Mouse (Mus musculus) forebrain, embryonic 16.5 days (tissue): ENCODE measurements around the gene Pprc1. TPM values are rescaled to one million over a fixed set of nuclear protein-coding genes. Genes with fewer than 3 reads are reported as not detected.
A peak's percentile ranks its signal among the peaks of the same experiment; 100 is the strongest.

ENCODE experiments used
- ATAC-seq: fragments of 200-750 bp; cut with Nextera tagmentation; 2 replicates; pipeline ENCODE4 v1.8.0; 2017; ENCODE audit warnings: mild to moderate bottlenecking, moderate library complexity
- H3K27ac ChIP-seq: fragments of 300-500 bp; sonication (generic); 2 replicates; pipeline ENCODE4 v1.5.1; 2014; ENCODE audit warnings: low read length, control low read depth
- H3K27me3 ChIP-seq: fragments of 300-500 bp; sonication (generic); replicated peaks from 2 replicates; pipeline ENCODE4 v1.6.1; 2014; ENCODE audit warnings: low read length; ENCODE audit not compliant: control insufficient read depth, insufficient read depth
- H3K36me3 ChIP-seq: fragments of 300-500 bp; sonication (generic); 2 replicates; pipeline ENCODE4 v1.6.1; 2014; ENCODE audit not compliant: control insufficient read depth, insufficient read depth
- H3K4me1 ChIP-seq: fragments of 300-500 bp; sonication (generic); replicated peaks from 2 replicates; pipeline ENCODE4 v1.6.1; 2014; ENCODE audit warnings: low read length; ENCODE audit not compliant: control insufficient read depth, insufficient read depth
- H3K4me2 ChIP-seq: fragments of 300-500 bp; sonication (generic); 2 replicates; pipeline ENCODE4 v1.6.1; 2014; ENCODE audit warnings: mild to moderate bottlenecking, low read length, control low read depth
- H3K4me3 ChIP-seq: fragments of 300-500 bp; sonication (generic); replicated peaks from 2 replicates; pipeline ENCODE4 v1.5.1; 2014; ENCODE audit warnings: mild to moderate bottlenecking, low read length, control low read depth
- H3K9ac ChIP-seq: fragments of 300-500 bp; sonication (generic); replicated peaks from 2 replicates; pipeline ENCODE4 v1.6.1; 2014; ENCODE audit warnings: low read depth, low read length, control low read depth
- H3K9me3 ChIP-seq: fragments of 300-500 bp; sonication (generic); 2 replicates; pipeline ENCODE4 v1.6.1; 2016; ENCODE audit warnings: low read length; ENCODE audit not compliant: control insufficient read depth
- WGBS: fragments of 180-500 bp; shearing (Covaris S2); extraction: QIAGEN DNeasy Blood & Tissue Kit; methylation state at CpG from one replicate; pipeline ENCODE4 v1.1.7; 2014; 5-methylcytosine and 5-hydroxymethylcytosine counted together
- polyA plus RNA-seq: library from polyadenylated mRNA; unstranded; fragments of >200 nt; fragmentation: Nextera tagmentation; extraction: Ambion mirVana; gene quantifications from 2 replicates; pipeline ENCODE4 v1.2.1, GENCODE M21; 2015

Pprc1 gene
- polyA plus RNA-seq, 1 experiment from 2014 or later, result 25.9 TPM

DNA sequence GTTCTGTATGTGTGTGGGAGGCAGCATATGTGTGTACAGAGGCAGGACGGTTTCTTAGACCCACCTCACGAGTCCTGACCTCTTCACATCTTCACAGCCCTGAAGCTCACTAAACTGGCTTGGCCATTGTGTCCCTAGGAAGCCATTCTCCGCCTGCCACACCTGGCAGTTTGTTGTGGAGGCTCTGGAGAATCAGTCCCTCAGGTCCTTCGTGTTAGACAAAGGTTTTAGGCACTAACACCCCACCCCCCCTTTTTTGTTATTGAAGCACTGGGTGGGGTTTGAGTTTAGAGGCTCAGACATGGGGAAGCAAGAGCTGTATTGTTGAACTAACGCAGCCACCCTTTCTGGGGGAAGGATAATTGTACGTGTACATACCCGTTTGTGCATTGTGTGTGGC is 28.6 kb downstream of the Pprc1 start:
- Histone ChIP-seq H3K27me3 (no peaks in the 10 kb centered on the region), H3K36me3 (peaks cover 20% of the 10 kb centered on the region), H3K4me1 (peaks cover 17% of the 10 kb centered on the region), H3K4me3 (no peak overlapping the region), H3K4me2 (no peak overlapping the region), H3K9ac (no peak overlapping the region), H3K9me3 (no peaks in the 10 kb centered on the region), H3K27ac (no peak overlapping the region)
- ATAC-seq, result no peak
- WGBS, result 79% methylated on average over 7 of the region's 7 CpGs

GRCm38 (mm10) chr19:46074266-46074665 is 29.6 kb downstream of the Pprc1 start:
- Histone ChIP-seq H3K36me3 (peaks cover 22% of the 10 kb centered on the region), H3K4me3 (no peak overlapping the region)
- ATAC-seq, result no peak

DNA sequence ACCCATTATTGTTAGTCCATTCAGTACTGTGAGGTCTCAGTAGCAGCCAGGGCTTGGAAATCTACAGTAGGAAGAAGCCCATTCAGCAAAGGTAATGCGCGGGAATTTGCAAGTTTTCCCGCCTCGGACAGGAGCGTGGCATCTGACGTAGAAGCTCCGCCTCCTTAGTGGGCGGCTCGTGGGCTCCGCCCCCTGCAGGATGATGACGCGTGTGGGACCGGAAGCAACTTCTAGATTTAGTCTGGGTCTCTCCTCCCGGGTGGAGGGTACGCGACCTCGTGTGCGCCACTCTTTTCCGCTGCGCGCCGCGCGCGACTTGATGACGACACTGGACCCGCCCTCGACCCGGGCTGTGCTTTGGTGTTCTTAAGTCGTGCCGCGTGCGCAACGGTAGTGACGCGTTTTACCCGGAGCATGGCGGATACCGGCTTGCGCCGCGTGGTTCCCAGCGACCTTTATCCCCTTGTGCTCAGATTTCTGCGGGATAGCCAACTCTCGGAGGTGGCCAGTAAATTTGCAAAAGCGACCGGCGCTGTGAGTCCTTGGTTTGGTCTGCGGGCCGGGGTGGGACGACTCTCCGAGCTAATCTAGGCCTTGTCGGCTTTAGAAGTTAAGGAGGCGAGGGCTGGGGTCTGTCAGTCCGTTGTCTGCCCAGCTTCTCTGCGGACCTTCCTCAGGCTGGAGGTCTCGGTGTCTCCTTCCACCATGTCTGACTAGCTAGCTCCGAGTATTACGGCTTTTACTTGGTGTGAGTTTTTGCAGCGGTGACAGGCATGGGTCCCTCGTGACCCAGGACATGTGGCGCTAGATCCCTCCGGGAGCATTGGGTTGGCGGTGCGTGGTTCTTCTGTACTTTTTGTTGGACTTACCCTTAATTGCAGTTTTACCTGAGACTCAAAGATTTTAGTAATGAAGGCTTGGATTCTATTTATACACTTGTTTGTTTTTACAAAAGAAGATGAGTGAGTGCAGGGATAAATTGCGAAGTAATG is 31.2 kb downstream of the Pprc1 start, which contains the start of gene Nolc1:
Gene Nolc1, plus strand, starts transcription at position 248 of the 992 bp plus-strand sequence.
- WGBS, result under 1% methylated on average over 66 of the region's 66 CpGs
- peak; percentile 97 for ATAC-seq

More at GRCm38 (mm10) chr19:46074266-46074665, 29.6 kb downstream of the Pprc1 start:
- no peak overlapping the region for H3K4me2 ChIP-seq
- no peaks in the 10 kb centered on the region for H3K9me3 ChIP-seq
- H3K4me1 ChIP-seq, result peaks cover 17% of the 10 kb centered on the region
- 95% methylated on average over 5 of the region's 5 CpGs for WGBS
- no peak overlapping the region for H3K27ac ChIP-seq
- H3K9ac ChIP-seq, result no peak overlapping the region
- no peaks in the 10 kb centered on the region for H3K27me3 ChIP-seq

DNA sequence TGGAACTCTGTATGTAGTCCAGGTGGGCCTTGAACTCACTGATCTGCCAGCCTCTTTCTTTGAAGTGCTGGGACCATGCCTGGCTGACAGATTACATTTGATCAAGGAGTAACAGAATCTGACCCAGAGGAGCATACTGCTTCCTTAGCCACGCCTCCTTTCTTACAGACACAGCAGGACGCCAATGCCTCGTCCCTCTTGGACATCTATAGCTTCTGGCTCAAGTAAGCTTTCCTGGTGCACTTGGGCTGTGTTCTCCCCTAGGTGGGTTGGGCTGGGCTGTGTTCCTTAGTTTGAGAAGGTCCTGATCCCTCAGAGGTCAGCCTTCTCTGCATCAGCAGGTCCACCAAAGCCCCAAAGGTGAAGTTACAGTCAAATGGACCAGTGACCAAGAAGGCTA is 33.8 kb downstream of the Pprc1 start:
- Histone ChIP-seq H3K9ac (no peak overlapping the region), H3K27ac (no peak overlapping the region), H3K4me3 (no peak overlapping the region), H3K9me3 (no peaks in the 10 kb centered on the region), H3K4me2 (no peak overlapping the region), H3K36me3 (peaks cover 36% of the 10 kb centered on the region), H3K27me3 (no peaks in the 10 kb centered on the region), H3K4me1 (peaks cover 17% of the 10 kb centered on the region)
- 53% methylated on average over 3 of the region's 3 CpGs for WGBS
- ATAC-seq, result no peak

More for the DNA sequence above, 31.2 kb downstream of the Pprc1 start, which contains the start of gene Nolc1:
- H3K4me1 ChIP-seq, result peaks cover 17% of the 10 kb centered on the region
- H3K27ac ChIP-seq, result peak within 1 kb of the TSS; percentile 49; the same call in 1 of the 2 replicates
- peak within 1 kb of the TSS; percentile 64 for H3K9ac ChIP-seq
- no peaks in the 10 kb centered on the region for H3K27me3 ChIP-seq
- H3K4me2 ChIP-seq, result peak within 1 kb of the TSS; percentile 85
- H3K36me3 ChIP-seq, result peaks cover 27% of the 10 kb centered on the region
- no peaks in the 10 kb centered on the region for H3K9me3 ChIP-seq
- H3K4me3 ChIP-seq, result peak within 1 kb of the TSS; percentile 80

- peaks cover 39% of the 10 kb centered on the region for H3K36me3 ChIP-seq
- H3K27ac ChIP-seq, result no peak overlapping the region
- WGBS, result 95% methylated on average over 8 of the region's 8 CpGs
- H3K4me3 ChIP-seq, result no peak overlapping the region
- H3K9ac ChIP-seq, result no peak overlapping the region
- H3K4me1 ChIP-seq, result no peaks in the 10 kb centered on the region
- no peak overlapping the region for H3K4me2 ChIP-seq
- no peaks in the 10 kb centered on the region for H3K9me3 ChIP-seq
- no peak for ATAC-seq
- no peaks in the 10 kb centered on the region for H3K27me3 ChIP-seq
Observed at GRCm38 (mm10) chr19:46085185-46085584, 40.5 kb downstream of the Pprc1 start.

GRCm38 (mm10) chr19:46086337-46086736 is 41.7 kb downstream of the Pprc1 start:
- Histone ChIP-seq H3K27me3 (no peaks in the 10 kb centered on the region), H3K27ac (no peak overlapping the region), H3K4me1 (no peaks in the 10 kb centered on the region), H3K36me3 (peaks cover 31% of the 10 kb centered on the region), H3K4me2 (no peak overlapping the region), H3K9ac (no peak overlapping the region), H3K9me3 (no peaks in the 10 kb centered on the region), H3K4me3 (no peak overlapping the region)
- no peak for ATAC-seq
- 60% methylated on average over 3 of the region's 3 CpGs for WGBS

DNA sequence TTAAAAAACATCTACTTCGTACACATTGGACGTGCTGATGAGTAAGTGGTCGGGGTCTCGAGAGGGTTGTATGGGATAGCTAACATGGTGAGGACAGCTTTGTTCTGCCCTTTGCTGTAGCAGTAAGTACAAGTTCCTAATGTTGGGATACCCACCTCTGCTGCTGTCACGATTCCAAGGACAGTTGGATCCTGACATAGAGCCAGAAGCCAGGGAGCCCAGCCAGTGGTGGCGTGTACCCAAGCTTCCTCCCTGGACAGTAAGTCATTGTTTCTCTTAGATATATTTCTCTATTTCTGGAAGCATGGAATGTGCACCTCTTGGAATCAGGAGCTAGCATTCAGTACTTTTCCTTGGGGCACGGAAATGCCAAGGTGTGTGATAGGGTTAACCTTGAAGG is 43.2 kb downstream of the Pprc1 start:
- no peaks in the 10 kb centered on the region for H3K9me3 ChIP-seq
- H3K4me1 ChIP-seq, result no peaks in the 10 kb centered on the region
- WGBS, result 72% methylated on average over 7 of the region's 7 CpGs
- no peak overlapping the region for H3K27ac ChIP-seq
- no peak overlapping the region for H3K4me2 ChIP-seq
- ATAC-seq, result no peak
- H3K27me3 ChIP-seq, result no peaks in the 10 kb centered on the region
- H3K9ac ChIP-seq, result no peak overlapping the region
- peaks cover 18% of the 10 kb centered on the region for H3K36me3 ChIP-seq
- H3K4me3 ChIP-seq, result no peak overlapping the region

- Histone ChIP-seq H3K4me3 (no peak overlapping the region), H3K9ac (no peak overlapping the region), H3K36me3 (no peaks in the 10 kb centered on the region), H3K9me3 (0 out of 2 replicates have a peak, but pooled peaks cover 2% of the 10 kb centered on the region), H3K4me1 (no peaks in the 10 kb centered on the region), H3K27me3 (no peaks in the 10 kb centered on the region), H3K27ac (no peak overlapping the region), H3K4me2 (no peak overlapping the region)
- ATAC-seq, result no peak
- WGBS, result 92% methylated on average over 4 of the region's 4 CpGs
Observed at GRCm38 (mm10) chr19:46091641-46092040, 47.0 kb downstream of the Pprc1 start.

DNA sequence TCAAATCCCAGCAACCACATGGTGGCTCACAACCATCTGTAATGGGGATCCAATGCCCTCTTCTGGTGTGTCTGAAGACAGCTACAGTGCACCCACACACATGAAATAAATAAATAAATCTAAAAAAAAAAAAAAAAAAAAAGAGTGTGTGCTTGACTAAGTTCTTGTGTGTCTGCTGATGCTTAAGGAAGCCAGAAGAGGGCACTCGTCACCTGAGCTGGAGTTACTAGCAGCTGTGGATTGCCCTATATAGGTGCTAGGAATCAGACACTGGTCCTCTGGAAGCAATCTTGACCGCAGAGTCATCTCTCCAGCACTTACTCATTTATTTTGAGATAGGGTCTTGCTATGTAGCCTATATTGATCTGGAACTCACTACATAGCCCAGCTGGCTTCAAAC is 49.5 kb downstream of the Pprc1 start:
- ATAC-seq, result no peak

More for the DNA sequence above, 49.5 kb downstream of the Pprc1 start:
- no peak overlapping the region for H3K4me3 ChIP-seq
- no peaks in the 10 kb centered on the region for H3K36me3 ChIP-seq
- H3K4me2 ChIP-seq, result no peak overlapping the region
- H3K4me1 ChIP-seq, result no peaks in the 10 kb centered on the region
- no peaks in the 10 kb centered on the region for H3K27me3 ChIP-seq
- no peak overlapping the region for H3K9ac ChIP-seq
- no peak overlapping the region for H3K27ac ChIP-seq
- WGBS, result 92% methylated on average over 2 of the region's 2 CpGs
- H3K9me3 ChIP-seq, result 0 out of 2 replicates have a peak, but pooled peaks cover 2% of the 10 kb centered on the region
